Mouse (Mus musculus): ENCODE results near the gene Pxn.

DNA sequence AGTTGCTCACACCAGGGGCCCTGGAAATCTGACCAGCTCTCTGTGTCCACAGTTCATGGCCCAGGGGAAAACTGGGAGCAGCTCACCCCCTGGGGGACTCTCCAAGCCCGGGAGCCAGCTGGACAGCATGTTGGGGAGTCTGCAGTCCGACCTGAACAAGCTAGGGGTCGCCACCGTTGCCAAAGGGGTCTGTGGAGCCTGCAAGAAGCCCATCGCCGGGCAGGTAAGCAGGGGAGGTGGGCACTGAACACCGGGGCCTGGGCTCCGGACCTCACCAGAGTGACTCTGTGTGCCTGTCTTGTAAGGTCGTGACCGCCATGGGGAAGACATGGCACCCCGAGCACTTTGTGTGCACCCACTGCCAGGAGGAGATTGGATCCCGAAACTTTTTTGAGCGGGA lies 45.3 kb downstream of the Pxn start:
- TF ChIP-seq CTCF (IDR thresholded peaks at IDR 0.05; ENCODE audit: control insufficient read depth, insufficient read depth, insufficient replicate concordance, low read depth, low read length) = no peak
- no peak for TF ChIP-seq POLR2A (IDR thresholded peaks at IDR 0.05; ENCODE audit: control insufficient read depth, low read depth, low read length)
